Mouse (Mus musculus) cerebellum, postnatal 14 days (tissue): ENCODE measurements at regions not wholly inside any gene's neighbourhood (a gene's known extent, or its start where the extent isn't known, plus 50 kb on each side); places are given as distances from the start of the nearest gene placed in this dataset.
"Not testable (repeated sequence)": the region's sequence is repeated elsewhere in the genome, so short reads cannot be mapped to it uniquely, and the experiment has no call there.

Source experiments
- DNase-seq, 2 experiments: peaks; one replicate each; pipeline ENCODE4 v3.0.0; 2021; ENCODE audit warnings: mixed read lengths in 2 of 2

DNA sequence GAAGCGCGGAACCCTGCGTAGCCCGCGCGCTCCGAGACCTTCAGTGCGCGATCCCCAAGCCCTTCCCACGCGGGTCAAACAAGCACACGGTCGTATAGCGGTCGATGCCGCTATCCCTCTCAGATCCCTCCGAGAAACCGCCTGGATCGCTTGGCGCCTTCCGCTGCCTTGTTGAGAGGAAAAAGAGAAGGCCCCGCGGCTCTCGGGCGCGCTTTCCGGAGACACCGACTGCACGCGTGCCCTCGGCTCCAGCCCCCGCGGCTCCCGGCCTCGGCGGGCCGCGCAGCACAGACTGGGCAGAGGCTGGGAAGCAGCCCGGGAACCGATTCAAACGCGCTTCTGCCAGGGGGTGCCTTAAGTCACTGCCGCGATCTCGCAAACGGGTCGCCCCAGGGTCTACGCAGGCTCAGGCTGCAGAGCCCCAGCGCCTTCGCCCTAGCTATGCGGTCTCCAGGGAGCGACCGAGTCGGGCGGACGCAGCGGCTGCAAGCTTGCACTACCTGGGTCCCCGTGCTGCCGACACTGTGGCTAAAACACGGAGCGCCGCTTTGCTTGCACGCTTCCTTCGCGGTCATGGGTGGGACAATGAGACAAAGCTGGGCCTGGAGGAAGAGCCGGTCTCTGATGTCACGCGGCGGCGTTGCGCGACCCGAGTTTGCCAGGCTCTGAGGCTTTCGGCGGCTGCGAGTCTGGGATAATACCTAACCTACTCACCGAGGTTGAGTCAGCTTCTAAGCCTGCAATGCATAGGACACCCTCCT is 87.3 kb downstream of the Crisp4 start:
- DNase-seq = peak; percentile 51 to 59

DNA sequence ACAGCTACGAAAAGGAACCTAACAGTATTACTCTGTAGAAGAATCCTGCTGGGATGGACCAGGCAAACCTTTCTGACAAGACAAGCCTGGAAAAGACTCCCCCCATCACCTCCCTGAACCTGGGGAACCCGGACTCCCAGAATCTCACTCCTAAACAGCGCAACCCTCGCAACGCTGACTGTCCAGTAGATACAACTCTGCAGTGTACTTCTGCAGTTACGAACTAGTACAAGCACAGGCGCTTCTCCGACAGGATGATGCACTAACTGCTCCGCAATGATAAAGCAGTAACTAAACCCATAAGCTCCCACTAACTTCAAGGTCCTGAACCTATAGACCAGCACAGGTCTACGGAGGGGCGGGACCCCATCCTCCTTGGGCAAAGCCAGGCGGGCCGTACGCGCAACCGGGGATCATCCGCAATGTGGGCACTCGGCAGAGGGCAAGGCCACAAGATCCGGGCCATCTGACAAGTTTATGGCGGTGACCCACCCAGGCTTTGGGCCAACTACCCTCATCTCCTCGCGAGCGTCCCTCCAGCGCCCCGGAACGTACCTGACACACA is 88.0 kb downstream of the Crisp4 start:
- peak; percentile 37 to 44 for DNase-seq

DNA sequence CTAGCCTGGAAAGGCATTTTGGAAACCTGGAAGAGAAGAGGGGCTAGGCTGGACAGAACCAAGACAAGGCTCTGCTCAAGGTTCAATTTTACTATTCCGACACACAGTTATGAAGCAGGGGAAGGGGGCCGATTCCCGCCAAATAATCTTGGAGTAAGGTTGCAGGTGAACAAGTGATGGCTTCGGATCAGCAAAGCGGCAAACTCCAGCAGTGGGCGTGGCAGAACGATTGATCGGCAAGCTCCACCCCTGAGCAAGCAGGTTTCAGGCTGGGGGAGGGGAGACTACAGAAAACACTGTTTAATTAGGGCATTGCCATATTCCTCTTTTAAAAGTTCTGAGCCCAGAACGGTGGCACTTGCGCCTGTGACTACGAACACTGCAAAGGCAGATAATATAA is 88.7 kb downstream of the Crisp4 start:
- DNase-seq = peak; percentile 3 to 11

DNA sequence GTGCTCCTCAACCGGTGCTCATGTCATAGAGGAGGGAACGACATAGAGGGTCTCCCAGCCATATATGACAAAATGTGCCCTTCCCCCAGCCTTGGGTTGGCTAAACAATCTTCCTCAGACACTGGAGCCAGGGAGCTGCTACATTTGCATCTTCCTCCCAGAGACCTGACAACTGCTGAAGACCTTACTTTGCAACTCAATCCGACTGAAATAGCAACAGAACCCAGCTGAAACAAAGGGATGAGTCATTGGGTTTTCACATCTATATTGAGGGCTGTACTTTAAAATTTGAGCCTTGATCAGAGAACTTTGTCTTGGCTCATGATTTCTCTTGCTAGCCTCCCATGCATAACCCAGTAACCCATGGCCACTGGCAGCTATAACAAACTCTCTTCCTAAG is 115.5 kb downstream of the Crisp4 start:
- no peak for DNase-seq

DNA sequence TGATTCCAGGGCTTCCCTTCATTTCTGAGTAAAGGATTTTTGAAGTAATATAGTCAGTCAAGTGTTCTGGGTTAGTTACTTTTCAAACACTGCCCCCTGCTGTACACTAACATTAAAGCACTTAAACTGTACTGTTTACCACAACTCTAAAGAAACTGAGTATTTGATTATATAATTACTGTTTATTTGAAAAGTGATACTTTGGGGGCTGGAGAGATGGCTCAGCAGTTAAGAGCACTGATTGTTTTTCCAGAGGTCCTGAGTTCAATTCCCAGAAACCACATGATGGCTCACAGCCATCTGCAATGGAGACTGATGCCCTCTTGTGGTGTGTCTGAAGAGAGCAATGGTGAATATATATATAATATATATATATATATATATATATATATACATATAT is 132.8 kb downstream of the Crisp4 start:
- peak; percentile 23 to 28 for DNase-seq

DNA sequence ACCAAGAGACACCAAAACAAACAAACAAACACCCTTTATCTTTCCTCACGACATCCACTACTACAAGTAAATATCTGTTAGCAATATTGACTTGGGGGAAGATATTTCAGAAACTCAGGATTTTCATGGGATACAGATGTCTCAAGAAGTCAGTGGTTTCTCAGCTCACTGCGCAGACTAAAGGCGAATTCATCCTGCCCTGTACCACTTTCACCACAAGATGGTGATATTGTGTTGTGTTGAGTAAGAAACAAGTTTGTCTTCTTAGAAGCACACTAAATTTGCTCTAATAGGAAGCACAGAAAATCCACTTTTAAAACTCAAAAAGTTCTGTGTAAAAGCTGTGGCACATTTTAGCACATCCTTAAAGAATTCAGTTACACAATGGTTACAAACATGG is 165.1 kb downstream of the Crisp4 start:
- peak; percentile 53 to 62 for DNase-seq

DNA sequence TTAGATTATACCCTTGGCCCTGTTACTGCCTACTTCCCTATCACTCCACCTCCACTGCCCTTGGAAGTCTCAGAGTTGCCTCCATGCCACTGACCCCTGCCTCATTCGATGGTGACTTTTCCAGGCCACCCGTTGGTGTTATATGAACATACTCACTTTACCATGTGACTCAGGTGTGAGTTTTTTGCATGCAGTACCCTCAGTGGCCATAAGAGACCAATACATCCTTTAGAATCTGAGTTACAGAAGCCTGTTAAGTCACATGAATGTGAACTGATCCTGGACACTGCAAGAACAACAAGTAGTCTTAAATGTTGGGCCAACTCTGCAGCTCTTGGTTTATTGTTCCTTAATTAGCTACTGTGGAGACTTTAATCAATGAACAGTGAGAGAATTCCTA is 167.6 kb downstream of the Crisp4 start:
- no peak for DNase-seq

DNA sequence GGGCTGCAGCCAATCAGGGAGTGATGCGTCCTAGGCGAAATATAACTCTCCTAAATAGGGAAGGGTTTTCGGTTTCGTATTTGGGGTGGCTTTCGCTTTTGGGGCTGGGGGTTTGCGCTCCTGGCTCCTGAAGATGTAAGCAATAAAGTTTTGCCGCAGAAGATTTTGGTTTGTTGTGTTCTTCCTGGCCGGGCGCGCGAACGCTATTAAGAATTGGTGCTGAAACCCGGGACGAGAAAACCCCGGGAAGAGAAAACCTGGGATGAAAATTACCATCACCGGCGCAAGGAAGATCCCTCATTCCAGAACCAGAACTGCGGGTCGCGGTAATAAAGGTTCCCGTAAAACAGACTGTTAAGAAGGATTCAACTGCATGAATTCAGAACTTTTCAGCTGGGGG is 188.8 kb downstream of the Crisp4 start:
- not testable (repeated sequence) for DNase-seq

DNA sequence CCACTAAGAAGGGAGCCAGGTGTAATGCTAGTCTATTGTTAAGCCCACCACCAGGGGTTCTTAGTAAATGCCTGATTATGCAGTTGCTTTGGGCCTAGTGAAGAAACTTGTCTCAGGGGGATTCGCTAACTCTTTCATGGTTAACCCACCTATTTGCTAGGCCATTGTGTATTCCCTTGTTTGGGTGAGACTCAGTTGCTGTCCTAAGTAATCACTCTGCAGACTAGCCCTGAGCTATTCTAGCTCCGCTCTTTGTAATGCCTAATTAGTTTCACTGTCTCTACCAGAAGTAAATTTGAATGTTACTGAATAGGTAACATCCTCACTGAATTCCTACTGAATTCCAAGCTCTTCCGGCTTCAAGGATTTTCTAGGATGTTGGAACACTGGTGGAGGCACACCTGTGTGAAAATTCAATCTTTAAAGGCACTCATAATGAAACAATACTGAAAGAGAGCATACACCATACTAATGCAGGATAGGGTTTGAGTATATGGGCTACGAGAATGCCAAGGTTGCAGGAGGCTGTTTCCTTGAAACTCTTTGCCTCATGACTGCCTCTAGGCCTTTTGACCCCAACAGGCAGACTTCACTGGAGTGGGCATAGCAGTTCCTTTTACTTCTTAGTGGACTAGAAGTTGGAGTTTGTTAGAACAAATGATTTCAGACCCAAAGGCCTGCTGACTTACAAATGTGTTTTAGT is 213.4 kb downstream of the Crisp4 start:
- DNase-seq = not testable (repeated sequence)
